Mouse (Mus musculus): Measurements from ENCODE around the gene Mum1.

Mum1 gene

GRCm38 (mm10) chr10:80252493-80253274, 26.4 kb downstream of the Mum1 start:
- DNase-seq: no peak

- no peak for DNase-seq
Measured at GRCm38 (mm10) chr10:80253551-80253950, 27.3 kb downstream of the Mum1 start.

- DNase-seq: no peak
Measured at GRCm38 (mm10) chr10:80254331-80255297, 28.4 kb downstream of the Mum1 start.

GRCm38 (mm10) chr10:80255881-80256535, 29.8 kb downstream of the Mum1 start:
- DNase-seq: no peak

GRCm38 (mm10) chr10:80257936-80258335, 31.7 kb downstream of the Mum1 start:
- no peak for DNase-seq

GRCm38 (mm10) chr10:80258752-80259462, 32.7 kb downstream of the Mum1 start:
- DNase-seq: no peak

- DNase-seq: no peak
Measured at GRCm38 (mm10) chr10:80259463-80259805, 33.2 kb downstream of the Mum1 start.

GRCm38 (mm10) chr10:80259861-80260641, 33.8 kb downstream of the Mum1 start:
- DNase-seq: peak; percentile 77

GRCm38 (mm10) chr10:80260642-80261584, 34.7 kb downstream of the Mum1 start, which contains the start of the genes Gamt and Dazap1:
TSS of gene Gamt (minus strand) at chr10:80261012.
TSS of gene Dazap1 (plus strand) at chr10:80261486.
- DNase-seq: peak; percentile 93

- DNase-seq: peak; percentile 91
Measured at GRCm38 (mm10) chr10:80261585-80261968, 35.3 kb downstream of the Mum1 start.

- DNase-seq: no peak
Measured at GRCm38 (mm10) chr10:80262169-80262568, 35.9 kb downstream of the Mum1 start.

- no peak for DNase-seq
Measured at GRCm38 (mm10) chr10:80262776-80263365, 36.6 kb downstream of the Mum1 start.

GRCm38 (mm10) chr10:80264341-80265148, 38.3 kb downstream of the Mum1 start:
- DNase-seq: peak; percentile 99

GRCm38 (mm10) chr10:80265149-80265486, 38.9 kb downstream of the Mum1 start:
- DNase-seq: no peak

GRCm38 (mm10) chr10:80270099-80270498, 43.9 kb downstream of the Mum1 start:
- no peak for DNase-seq

- DNase-seq: no peak
Measured at GRCm38 (mm10) chr10:80270734-80271181, 44.5 kb downstream of the Mum1 start.

- DNase-seq: no peak
Measured at GRCm38 (mm10) chr10:80271186-80271843, 45.1 kb downstream of the Mum1 start.

GRCm38 (mm10) chr10:80271870-80272585, 45.8 kb downstream of the Mum1 start:
- no peak for DNase-seq
